Mouse (Mus musculus): ENCODE measurements around the gene Otulinl.

- TF ChIP-seq CTCF (IDR thresholded peaks at IDR 0.05) (no peak), EP300 (IDR thresholded peaks at IDR 0.05) (no peak)
These were observed 19.7 kb downstream of the Otulinl start for GRCm38 (mm10) chr15:27661696-27662095.
